Mouse (Mus musculus) CH12.LX (cell line): ENCODE measurements around the gene Tmem168. TPM values are rescaled to one million over a fixed set of nuclear protein-coding genes. Genes with fewer than 3 reads are reported as not detected.

Source experiments
- DNase-seq: peaks from one replicate; pipeline ENCODE4 v3.0.0-alpha.2; 2013; ENCODE audit errors: extremely low read depth
- H3K27ac ChIP-seq: 2 replicates; pipeline ENCODE4 v1.5.1; 2012; ENCODE audit warnings: low read depth, mild to moderate bottlenecking, control low read depth, moderate library complexity; ENCODE audit not compliant: insufficient read depth
- H3K27me3 ChIP-seq: replicated peaks from 2 replicates; pipeline ENCODE3; 2012; ENCODE audit warnings: inconsistent platforms
- H3K36me3 ChIP-seq, 2 experiments: replicated peaks in 1 of 2; 2 replicates each; pipeline versions ENCODE3 to v1.6.1; 2012; ENCODE audit warnings: inconsistent platforms in 1 of 2, low read length in 1 of 2, mild to moderate bottlenecking in 1 of 2, mixed read lengths in 1 of 2, moderate library complexity in 1 of 2; ENCODE audit not compliant: control insufficient read depth in 1 of 2, insufficient read depth in 1 of 2
- H3K4me1 ChIP-seq, 2 experiments: 2 replicates each; pipeline ENCODE4 v1.6.1; 2012; ENCODE audit warnings: inconsistent platforms in 1 of 2, moderate library complexity in 1 of 2; ENCODE audit not compliant: insufficient read depth in 2 of 2, control insufficient read depth in 1 of 2
- H3K4me2 ChIP-seq: 2 replicates; pipeline ENCODE4 v1.6.1; 2012; ENCODE audit warnings: low read depth, mild to moderate bottlenecking, control low read depth; ENCODE audit not compliant: poor library complexity, insufficient read depth, severe bottlenecking
- H3K4me3 ChIP-seq, 3 experiments: fragments of 150-350 bp in 1 of 3; sonication (generic) in 1 of 3; replicated peaks in 1 of 3; 2 replicates each; pipeline versions ENCODE3 to v1.5.1; 2011 to 2012; ENCODE audit warnings: low read depth in 2 of 3, low read length in 2 of 3, mild to moderate bottlenecking in 2 of 3, moderate library complexity in 2 of 3, control low read depth in 1 of 3, improper control_type of control experiment in 1 of 3, inconsistent platforms in 1 of 3, mixed read lengths in 1 of 3; ENCODE audit not compliant: poor library complexity in 1 of 3
- H3K79me2 ChIP-seq: replicated peaks from 2 replicates; pipeline ENCODE4 v1.6.1; 2012; ENCODE audit warnings: mild to moderate bottlenecking, moderate library complexity; ENCODE audit not compliant: control insufficient read depth, poor library complexity, insufficient read depth, severe bottlenecking; ENCODE audit errors: extremely low read depth
- H3K9ac ChIP-seq: 2 replicates; pipeline ENCODE4 v1.6.1; 2012; ENCODE audit warnings: low read depth, mild to moderate bottlenecking, control low read depth, moderate library complexity; ENCODE audit not compliant: insufficient read depth
- H3K9me3 ChIP-seq: replicated peaks from 2 replicates; pipeline ENCODE3; 2012; ENCODE audit warnings: low read length, inconsistent platforms, mixed read lengths
- ETS1 ChIP-seq: conservative IDR thresholded peaks from 2 replicates; pipeline ENCODE4 v1.6.1; 2012; ENCODE audit warnings: low read depth, mild to moderate bottlenecking, inconsistent platforms, low read length, improper control_type of control experiment, moderate library complexity
- HCFC1 ChIP-seq: IDR thresholded peaks from 2 replicates; pipeline ENCODE4 v1.6.1; 2012; ENCODE audit warnings: low read depth, mild to moderate bottlenecking, inconsistent platforms, low read length, improper control_type of control experiment
- IRF4 ChIP-seq: IDR thresholded peaks from 2 replicates; pipeline ENCODE4 v1.6.1; 2014; ENCODE audit warnings: low read depth, mild to moderate bottlenecking, inconsistent platforms, low read length, improper control_type of control experiment
- KAT2A ChIP-seq: IDR thresholded peaks from 2 replicates; pipeline ENCODE4 v1.6.1; 2012; ENCODE audit warnings: low read length, improper control_type of control experiment, inconsistent platforms; ENCODE audit not compliant: insufficient replicate concordance
- NRF1 ChIP-seq: IDR thresholded peaks from 2 replicates; pipeline ENCODE4 v1.6.1; 2014; ENCODE audit warnings: low read depth, mild to moderate bottlenecking, inconsistent platforms, low read length, improper control_type of control experiment, moderate library complexity
- PAX5 ChIP-seq: IDR thresholded peaks from 2 replicates; pipeline ENCODE4 v1.6.1; 2012; ENCODE audit warnings: low read length, inconsistent platforms, mixed read lengths
- RAD21 ChIP-seq: IDR thresholded peaks from 2 replicates; pipeline ENCODE4 v1.6.1; 2011; ENCODE audit warnings: low read depth, mild to moderate bottlenecking, low read length, improper control_type of control experiment, moderate library complexity
- RCOR1 ChIP-seq: conservative IDR thresholded peaks from 2 replicates; pipeline ENCODE4 v1.6.1; 2012; ENCODE audit warnings: low read depth, mild to moderate bottlenecking, inconsistent platforms, low read length, improper control_type of control experiment
- ZKSCAN1 ChIP-seq: IDR thresholded peaks from 2 replicates; pipeline ENCODE4 v1.6.1; 2012; ENCODE audit warnings: low read depth, inconsistent platforms, low read length, improper control_type of control experiment, borderline replicate concordance
- dilution Hi-C: fragments of 300-500 bp; cut with MboI; formaldehyde crosslinking; loops from 2 replicates; pipeline ENCODE4 v1.14.3; 2020; ENCODE audit warnings: low sequenced_read_pairs; ENCODE audit not compliant: extremely low pct_unique_long_range_greater_than_20kb, extremely low pct_ligation_motif_present
- in situ Hi-C: fragments of 300-500 bp; cut with MboI; formaldehyde crosslinking; loops from 3 replicates; pipeline ENCODE4 v1.14.3; 2019; ENCODE audit warnings: low sequenced_read_pairs, low pct_ligation_motif_present, low pct_unique_long_range_greater_than_20kb, mixed read lengths
- polyA plus RNA-seq: library from polyadenylated mRNA; unstranded; fragments of >175 nt; gene quantifications from 2 replicates; pipeline ENCODE4 v1.2.1, GENCODE M21; 2012; ENCODE audit warnings: low read depth; ENCODE audit not compliant: insufficient read length
- total RNA-seq, 2 experiments: library from RNA; depleted of rRNA; stranded (reverse); fragments of 300-350 nt in 1 of 2; fragments of >200 nt in 1 of 2; gene quantifications; 2 replicates each; pipeline ENCODE4 v1.2.3; 2012 to 2014

The Tmem168 gene
- total and polyA plus RNA-seq, 3 experiments: 30.0 to 57.4 (median 35.5) TPM

DNA sequence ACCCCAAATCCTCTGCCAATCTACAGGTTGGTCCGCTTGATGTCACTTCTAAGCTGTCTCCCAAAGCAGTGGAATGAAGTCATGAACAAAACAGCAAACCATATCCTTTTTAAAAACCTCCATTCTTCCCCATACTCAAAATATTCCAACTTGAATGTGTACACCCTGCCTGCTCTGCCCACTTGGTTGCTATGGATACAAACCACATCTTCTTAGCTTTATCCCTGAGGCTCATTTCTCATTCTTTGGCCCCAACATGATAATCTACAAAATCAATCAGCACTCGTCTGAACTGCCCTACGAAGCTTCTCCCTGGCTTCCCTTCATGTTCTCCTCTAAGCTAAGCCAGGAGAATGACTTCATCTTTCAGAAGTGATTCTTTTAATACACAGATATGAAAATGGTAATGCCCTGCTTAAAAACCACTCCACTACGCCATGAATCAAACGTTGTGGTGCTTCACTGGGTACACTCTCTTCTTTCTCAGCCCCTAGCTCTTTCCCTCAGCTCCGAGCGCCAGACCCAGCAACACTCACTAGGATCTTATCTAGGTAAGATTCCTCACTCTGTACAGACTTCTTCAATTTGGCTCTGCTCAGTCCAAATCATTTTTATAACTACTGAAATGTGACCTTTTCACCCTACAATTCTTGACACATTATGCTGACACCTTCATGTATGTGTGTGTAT, 70.5 kb downstream of the Tmem168 start:
- dilution Hi-C loops (no loop called here), in situ Hi-C loops (no loop called here)
- Histone ChIP-seq H3K9me3 (no peaks in the 10 kb centered on the region), H3K36me3 (no peaks in the 10 kb centered on the region), H3K27me3 (no peaks in the 10 kb centered on the region), H3K4me3 (no peak overlapping the region), H3K4me2 (no peak overlapping the region), H3K79me2 (no peaks in the 10 kb centered on the region), H3K27ac (no peak overlapping the region), H3K4me1 (no peaks in the 10 kb centered on the region), H3K9ac (no peak overlapping the region)
- DNase-seq: no peak
- TF ChIP-seq RAD21 (no peak), ETS1 (no peak), KAT2A (no peak), RCOR1 (no peak), IRF4 (no peak), PAX5 (no peak), NRF1 (no peak), HCFC1 (no peak), ZKSCAN1 (no peak)

Other genes with a start within 250 kb of the Tmem168 start
- gene Bmt2, start 69.9 kb upstream of the Tmem168 start, total RNA-seq (2012; rRNA removed): 13.6 and 17.6 TPM in 2 replicates
- 59.2 and 62.8 TPM in 2 replicates for gene Bmt2, start 69.9 kb upstream of the Tmem168 start, total RNA-seq (2014; rRNA removed)
- gene Bmt2, start 69.9 kb upstream of the Tmem168 start, polyA plus RNA-seq: 12.0 and 12.8 TPM in 2 replicates
- 0.13 and 0.59 TPM in 2 replicates for gene Gpr85, start 231.8 kb upstream of the Tmem168 start, total RNA-seq (2012; rRNA removed)
- 0.35 and 0.46 TPM in 2 replicates for gene Gpr85, start 231.8 kb upstream of the Tmem168 start, total RNA-seq (2014; rRNA removed)
- 0.20 and 0.27 TPM in 2 replicates for gene Gpr85, start 231.8 kb upstream of the Tmem168 start, polyA plus RNA-seq